Mouse (Mus musculus) layer of hippocampus, postnatal 10 days (tissue): ENCODE results near the gene Gale. TPM values are rescaled to one million over a fixed set of nuclear protein-coding genes. Genes with fewer than 3 reads are reported as not detected.
A peak's percentile ranks its signal among the peaks of the same experiment; 100 is the strongest.
"Not testable (repeated sequence)": the region's sequence is repeated elsewhere in the genome, so short reads cannot be mapped to it uniquely, and the experiment has no call there.

ENCODE experiments used
- DNase-seq, 2 experiments: peaks; one replicate each; pipeline ENCODE4 v3.0.0; 2021; ENCODE audit warnings: low spot score in 2 of 2
- total RNA-seq, 2 experiments: library from RNA; stranded (reverse); gene quantifications; 2 replicates each; pipeline ENCODE4 v1.2.3; 2021

Gene Gale
- total RNA-seq, 2 experiments from 2014 or later, result 34.6 to 36.2 TPM

DNA sequence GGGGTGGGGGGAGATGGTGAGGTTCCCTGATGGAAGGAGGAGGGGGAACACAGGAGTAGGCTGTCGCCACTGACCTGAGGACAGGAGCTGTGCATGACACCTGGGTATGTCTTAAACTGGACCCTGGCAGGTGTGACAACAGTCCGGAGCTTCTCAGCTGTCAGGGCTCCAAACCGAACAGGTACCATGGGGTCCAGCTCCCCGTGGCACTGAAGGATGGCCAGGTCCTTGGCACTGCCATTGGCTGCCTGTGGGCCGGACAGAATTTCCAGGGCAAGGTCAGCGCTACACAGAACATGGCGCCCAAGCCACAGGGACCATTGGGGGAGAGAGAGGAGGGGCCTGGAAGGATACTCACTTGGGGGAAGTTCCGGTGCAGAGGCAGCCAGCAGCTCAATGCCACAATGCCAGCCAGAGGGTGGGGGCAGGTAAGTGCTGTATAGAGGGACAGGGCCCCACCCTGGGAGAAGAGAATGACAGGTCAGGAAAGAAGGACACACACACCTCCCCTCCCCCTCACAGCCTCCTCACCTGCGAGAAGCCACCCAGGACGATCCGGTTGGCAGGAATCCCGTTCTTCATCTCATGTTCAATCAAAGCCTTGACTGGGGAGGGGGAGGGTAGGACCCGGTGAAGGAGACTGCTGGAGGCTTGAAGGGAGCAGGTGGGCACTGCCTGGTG lies 5.7 kb downstream of the Gale start:
- no peak for DNase-seq

DNA sequence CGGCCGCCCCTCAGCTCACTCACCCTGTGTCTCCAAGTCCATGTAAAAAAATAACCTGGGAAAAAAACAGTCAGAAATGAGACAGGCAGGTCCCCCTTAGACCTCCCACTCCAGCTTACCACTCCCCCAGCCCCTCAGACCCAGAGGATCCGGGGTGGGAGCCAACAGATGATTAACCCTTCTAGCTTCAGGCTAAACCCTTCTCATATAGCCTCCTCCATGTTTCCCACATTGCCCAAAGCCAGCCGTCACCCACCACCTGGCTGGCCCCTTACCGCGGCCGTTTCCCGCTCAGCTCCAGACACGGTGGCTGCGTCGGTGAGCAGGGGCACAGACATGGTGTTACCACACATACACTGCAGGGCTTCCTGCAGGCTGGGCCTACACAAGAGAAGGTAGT lies 7.1 kb downstream of the Gale start:
- DNase-seq, result no peak

DNA sequence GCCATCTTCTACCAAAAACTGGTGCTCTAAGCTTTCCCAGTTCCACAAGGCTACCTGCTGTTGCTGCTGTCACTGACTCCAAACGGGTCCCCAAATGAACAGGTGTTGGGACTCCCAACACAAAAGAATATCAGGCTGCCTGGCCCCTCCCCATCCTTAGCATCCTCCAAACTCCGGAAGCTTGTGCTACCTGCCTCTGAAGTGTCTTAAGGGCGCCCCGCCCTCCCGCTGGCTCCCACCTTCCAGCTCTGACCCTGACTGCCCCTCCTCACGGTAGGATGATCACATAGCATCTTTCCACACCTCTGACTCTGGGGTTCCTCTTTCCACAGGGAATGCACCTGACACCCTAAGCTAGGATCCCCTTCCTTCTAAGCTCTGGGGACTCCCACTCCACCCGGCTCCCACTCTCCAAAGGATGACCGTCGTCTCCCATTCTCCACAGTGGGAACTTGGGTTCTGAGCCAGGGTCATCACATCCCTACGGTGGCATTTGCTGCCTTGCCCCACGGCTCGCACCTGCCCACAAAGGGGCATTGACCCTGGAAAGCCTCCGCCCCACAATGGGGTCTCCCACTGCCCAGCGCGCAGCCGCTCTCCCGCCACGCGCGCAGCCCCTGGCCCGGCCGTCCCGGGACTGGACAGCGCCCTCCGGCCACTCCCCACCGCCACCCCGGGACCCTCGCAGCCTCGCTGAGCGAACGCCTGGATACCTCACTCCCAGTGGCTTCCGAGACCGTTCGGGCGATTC lies 8.5 kb downstream of the Gale start:
- no peak for DNase-seq

DNA sequence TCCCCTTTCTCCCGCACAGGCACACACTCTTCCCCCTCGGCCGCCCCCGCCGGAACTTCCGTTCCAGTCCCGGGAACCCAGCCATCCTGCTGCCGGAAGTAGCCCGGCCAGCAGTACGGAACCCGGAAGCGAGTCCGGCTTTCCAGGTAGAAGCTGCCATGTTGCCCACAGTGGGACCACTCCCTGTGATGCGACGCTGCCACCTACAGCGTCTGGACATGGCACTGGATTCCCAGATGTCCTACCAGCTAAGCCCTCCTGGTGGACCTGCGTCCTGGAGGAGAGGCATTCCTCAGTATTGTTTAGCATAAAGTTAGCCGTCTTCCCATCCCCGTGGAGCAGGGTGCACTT lies 9.0 kb downstream of the Gale start, which contains the start of gene Lypla2:
Gene Lypla2 (minus strand): TSS at position 71 of the 351 bp plus-strand sequence.
- DNase-seq, result peak; percentile 90 to 92

DNA sequence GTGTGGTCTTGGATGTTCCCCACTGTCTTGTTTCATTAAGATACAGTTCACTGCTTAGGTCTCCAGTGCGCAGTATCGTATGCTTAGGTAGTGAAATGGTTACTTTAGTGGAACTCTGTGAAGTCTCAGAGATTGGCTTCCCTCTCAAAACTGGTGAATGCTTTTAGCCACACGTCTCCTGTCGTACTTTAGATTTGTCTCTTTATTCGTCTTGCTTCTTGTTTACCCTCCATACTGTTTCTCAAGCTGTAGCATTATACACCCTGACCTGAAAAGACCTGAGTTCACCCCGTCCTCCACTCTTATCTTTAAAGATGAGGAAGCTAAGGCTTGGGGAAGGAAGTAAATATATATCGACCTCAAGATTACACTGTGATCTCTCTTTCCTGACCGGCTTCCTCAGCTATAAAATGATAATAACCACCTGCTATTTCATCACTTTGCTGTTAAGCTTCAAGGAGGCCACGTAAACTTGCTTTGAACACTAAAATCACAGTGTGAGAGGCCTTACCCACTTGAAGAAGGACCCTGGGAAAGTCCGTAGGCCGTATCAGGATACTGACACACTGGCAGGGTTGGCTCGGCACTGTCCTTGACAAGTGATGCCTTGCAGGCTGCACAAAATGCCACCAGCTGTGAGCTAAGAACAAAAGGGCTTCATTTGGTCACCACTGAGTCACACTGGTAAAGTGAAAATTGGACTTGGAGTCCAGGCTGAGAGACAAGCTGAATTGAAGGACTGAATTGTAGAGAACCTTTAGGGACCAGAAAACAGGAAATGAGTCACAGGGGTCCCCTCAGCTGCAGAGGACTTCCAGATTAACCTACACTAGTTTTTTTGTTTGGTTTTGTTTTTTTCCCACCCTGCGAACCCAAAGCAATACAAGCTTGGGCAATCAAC lies 9.6 kb downstream of the Gale start:
- no peak for DNase-seq

DNA sequence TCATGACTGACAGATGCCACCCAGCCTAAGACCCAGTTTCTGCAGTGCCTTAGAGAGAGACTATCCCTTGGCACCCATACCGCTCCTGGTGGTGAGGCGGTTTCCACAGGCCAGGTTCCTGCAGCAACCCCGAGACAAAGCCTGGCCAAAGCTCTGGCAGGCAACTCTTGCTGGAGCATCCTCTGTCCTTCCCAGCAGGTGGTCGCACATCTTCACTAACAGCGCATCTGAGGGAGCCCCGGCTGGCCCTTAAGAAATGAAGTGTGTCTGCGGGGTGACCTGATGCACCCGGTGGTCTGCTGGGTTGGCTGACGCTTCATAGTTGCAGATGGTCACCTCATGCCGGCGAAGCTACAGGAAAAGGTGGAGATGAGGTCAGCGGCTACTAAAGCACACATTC lies 12.6 kb downstream of the Gale start:
- no peak for DNase-seq

DNA sequence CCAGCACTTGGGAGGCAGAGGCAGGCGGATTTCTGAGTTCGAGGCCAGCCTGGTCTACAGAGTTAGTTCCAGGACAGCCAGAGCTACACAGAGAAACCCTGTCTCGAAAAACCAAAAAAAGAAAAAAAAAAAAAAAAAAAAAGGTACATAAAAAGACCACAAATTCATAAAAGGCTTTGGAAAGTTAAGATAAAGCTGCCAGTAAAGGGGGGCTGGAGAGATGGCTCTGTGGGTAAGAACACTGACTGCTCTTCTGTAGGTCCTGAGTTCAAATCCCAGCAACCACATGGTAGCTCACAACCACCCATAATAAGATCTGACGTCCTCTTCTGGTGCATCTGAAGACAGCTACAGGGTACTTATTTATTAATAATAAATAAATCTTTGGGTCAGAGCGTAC lies 16.7 kb downstream of the Gale start:
- DNase-seq, result not testable (repeated sequence)

DNA sequence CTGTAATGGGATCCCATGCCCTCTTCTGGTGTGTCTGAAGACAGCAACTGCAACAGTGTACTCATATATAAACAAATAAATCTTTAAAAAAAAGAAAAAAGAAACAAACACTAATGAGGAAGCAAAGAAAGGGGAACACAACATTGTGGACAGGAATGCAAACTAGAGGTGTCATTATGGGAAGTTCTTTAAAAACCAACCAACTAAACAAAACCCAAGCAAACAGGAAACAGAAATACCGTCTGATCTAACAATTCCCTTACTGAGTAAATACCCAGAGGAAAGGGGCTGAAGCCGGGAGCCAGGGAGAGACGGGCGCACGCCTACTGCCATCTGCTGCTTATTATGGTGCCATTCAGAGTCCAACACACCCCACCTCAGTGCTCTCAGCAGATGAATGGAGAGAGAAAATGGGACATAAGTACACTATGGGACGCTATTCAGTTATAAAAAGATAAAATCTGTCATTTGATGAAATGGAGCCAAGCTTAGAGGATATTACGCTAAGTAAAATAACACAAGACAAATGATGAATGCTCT lies 18.1 kb downstream of the Gale start:
- peak; percentile 62 to 69 for DNase-seq

DNA sequence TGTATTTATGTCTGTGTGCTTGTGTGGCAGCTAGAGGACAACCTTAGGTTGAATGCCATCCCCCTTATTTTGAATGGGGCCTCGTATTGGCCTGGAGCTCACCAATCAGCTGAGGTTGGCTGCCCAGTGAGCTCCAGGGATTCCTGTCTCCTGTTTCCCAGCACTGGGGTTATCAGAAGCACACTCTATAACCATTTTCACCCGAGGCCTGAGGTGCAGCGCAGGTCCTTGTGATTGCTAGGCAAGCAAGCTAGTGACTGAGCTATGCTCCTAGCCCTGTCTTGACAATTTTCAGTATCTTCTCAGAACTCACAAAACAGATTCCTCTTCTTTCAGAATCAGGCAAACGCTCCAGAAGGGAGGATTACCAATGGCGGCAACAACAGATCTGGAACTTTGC lies 21.0 kb downstream of the Gale start:
- no peak for DNase-seq

DNA sequence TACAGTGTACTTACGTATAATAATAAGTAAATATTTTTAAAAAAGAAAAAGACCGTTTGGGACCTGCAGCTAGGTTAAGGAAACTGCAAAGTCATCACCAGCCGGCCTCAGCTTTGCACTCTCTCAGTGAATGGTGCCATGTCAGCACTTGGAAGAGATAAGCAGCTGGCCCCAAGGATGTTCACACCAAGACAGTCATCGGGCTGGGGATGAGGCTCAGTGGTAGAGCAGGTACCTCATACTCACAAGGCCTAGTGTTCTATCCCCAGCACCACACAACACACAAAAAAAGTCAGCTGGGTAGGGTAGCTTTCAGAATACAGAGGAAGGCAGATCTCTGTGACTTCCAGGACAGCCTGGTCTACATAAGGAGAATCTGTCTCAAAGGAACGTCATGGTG lies 21.7 kb downstream of the Gale start:
- no peak for DNase-seq

DNA sequence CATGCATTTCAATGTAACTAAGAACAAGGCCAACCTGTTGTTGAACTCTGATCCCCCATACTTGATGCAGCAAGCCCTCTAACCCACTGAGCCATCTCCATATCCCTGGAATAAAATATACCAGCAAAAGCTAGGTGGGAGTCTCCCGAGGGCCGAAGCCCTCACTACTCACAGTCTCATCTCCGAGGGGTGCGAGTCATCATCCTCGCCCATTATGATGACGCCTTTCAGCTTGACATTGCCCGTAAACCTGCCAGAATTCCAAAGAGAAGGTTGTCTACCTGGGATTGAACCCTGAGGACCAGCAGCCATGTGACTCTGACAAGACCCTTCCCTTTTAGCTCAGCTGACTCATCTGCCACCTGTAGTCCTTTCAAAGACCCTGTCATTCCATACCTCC lies 22.2 kb downstream of the Gale start:
- no peak for DNase-seq

DNA sequence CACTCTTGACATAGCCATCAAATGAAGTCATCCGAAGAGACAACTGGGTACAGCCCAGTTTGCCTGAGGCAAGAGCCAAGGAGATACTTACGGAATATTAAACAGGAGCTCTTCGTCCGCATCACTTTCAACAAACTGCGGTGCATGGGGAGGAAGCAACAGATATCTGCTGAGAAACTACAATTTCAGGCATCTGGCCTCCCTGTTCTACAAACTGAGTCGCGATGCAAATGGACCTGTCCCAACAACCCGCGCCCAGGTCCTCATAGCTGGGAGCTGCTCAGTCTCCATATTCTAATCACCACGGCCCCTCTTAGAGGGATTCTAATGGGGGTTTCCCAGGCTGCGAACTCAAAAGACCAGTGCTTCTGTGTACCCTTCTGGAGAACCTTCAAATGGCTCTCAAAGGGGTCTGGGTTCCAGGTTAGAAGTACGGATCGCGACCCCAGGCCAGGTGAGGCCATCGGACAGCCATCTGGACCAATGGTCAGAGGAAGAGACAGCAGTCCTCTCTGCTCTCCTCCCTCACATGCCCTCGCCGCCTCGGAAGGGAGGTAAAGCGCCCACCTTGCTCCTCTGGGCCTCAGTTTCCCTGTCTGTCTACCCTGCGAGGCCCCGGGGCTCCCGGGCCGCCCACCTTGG lies 22.9 kb downstream of the Gale start:
- no peak for DNase-seq

DNA sequence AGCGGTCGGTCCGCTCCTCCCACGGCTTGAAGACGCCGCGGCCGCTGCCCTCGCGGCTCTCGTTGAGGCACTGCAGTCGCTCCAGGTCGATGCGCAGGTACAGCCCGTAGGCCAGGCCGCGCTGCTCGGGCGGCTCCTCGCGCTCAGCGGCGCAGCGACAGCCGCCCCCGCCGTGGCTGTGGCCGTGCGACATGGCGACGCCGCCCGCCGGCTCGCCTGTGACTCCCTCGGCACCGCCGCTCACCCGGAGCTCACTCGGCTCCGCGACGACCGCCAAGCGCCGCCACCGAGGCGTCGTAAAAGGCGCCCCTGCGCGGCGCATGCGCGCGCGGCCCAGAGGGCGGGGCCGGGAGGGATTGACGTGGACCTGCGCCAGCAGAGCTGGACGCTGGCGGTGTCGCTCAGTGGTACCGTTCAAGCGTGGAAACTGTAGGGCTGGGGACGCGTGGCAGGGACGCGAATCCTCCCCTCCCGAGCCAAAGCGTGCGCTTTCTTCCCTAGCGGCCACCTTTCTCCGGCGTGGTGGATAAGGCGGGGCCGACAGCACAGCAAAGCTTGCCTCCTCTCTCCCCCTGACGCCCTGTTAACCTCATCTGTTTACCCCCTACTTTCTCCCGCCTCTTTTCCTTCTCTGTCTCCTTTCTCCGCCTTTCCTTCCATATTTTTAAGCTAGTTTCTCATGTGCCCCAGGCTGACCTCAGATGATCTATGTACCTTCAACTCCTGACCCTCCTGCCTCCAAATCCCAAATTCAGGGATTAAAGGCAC lies 23.6 kb downstream of the Gale start, which contains the start of gene Pithd1:
Gene Pithd1 (minus strand): TSS at position 322 of the 768 bp plus-strand sequence.
- DNase-seq, result peak; percentile 92 to 95

DNA sequence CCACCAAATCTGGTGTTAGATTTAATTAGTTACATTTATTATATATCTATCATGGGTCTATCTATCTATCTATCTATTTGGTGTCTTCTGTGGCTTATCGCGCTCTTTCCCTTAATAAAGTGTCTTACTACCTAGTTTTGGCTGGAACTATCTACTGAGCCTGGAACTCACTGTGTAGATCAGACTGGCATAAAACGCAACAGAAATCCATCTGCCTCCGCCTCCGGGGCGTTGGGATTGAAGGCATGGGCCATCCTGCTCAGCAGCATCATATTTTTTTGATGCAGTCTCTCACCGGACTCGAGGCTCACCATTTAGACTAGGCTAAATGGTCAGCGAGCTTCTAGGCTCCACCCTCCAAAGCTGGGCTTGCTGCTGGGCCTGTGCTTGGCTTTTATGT lies 24.2 kb downstream of the Gale start:
- no peak for DNase-seq

DNA sequence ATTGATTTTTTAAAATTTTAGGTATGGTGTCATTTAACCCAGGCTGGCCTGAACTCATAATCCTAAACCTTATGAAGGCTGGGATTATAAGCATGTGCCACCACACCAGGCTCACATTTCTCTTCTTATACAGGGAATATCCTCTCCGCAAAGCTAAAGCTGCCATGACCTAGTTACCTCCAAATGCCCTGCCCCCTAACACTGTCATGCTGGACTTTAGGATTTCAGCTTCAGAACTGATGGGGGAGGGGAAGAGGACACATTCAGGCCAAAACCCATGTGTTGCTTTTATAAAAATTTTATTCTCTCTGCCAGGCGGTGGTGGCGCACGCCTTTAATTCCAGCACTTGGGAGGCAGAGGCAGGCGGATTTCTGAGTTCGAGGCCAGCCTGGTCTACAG lies 30.4 kb downstream of the Gale start:
- no peak for DNase-seq

DNA sequence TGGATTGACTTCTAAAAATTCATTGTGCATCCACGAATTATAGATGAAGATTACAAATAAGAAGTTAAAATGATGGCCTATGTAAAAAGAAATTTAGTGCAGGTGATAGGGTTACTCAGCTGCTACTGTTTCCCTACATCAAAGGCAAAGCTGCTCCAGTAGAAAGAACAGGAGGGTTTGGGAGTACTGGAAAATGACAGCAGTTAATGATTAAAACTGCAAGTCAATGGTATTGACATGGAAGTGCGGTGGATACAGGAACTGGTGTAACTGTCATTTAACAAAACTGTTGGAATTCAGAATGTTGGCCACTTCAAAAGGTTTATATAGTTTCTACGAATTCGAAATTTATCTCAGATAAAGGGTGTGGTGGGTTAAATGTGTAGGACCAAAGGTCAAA lies 31.6 kb downstream of the Gale start:
- no peak for DNase-seq

DNA sequence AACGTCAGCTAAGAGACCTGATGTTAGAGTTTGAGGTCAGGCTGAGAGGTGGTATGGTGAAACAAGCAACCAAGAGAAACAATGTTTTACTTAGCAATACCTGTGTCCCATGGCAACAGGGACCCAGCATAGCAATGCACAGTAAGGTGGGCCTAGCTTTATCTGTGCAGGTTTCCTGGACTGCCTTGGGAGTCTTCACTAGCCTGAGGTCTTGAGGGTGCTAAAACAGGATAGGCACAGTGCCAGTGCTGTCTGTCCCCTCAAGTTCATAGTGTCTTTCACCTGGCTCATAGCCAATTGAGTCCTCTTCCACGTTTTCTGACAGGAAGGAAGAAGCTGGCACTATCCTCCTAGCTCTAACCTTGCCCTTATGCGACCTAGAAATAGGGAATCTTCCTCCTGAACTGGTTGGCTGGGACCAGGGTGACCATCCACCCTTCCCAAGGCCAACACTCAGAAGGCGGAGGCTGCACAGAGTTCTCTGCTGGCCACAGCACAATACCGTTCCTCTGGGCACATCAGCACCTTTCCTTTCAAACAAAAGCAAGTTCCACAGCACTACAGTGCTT lies 40.7 kb downstream of the Gale start:
- DNase-seq, result no peak

DNA sequence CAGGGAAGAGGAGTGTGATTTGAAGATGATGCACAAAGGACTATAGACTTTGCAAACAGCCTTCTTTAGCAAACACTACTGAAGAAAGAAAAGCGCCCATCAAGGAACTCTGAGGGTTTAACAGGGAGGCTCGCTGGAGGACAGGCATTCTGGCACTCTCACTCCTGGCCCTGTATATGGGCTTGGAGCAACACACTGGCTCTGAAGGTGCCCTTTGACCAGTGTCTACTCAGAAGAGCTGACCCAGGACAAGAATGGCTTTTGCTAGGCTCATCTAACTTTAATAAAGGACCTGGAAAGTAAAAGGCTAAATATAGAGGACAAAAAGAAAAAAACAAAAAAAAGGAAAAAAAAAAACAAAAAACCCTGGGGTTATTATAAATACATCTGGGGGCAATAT lies 41.4 kb downstream of the Gale start:
- DNase-seq, result no peak

DNA sequence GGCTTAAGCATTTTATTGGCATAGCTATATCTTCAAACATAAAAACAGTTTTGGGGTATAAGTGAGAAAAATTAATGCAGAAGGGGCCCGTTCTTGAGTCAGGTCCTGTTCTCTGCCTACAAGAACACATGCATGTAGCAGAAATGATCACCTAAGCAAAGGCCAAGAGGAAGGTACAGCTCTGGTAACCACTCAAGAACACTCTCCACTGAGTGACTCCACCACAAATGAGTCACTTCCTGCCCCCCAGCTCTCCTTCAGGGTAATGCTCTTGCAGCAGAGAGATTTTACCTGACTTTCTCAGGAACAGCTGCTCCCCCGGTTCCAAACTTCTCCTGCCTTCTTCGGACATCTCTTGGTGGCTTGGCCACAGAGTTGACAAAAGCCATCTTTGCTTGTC lies 43.3 kb downstream of the Gale start:
- DNase-seq, result no peak
